Mouse (Mus musculus) limb, embryonic 14.5 days (tissue): ENCODE results near the gene Wdr91. TPM values are rescaled to one million over a fixed set of nuclear protein-coding genes. Genes with fewer than 3 reads are reported as not detected.

Experiments
- ATAC-seq: fragments of 200-750 bp; cut with Nextera tagmentation; 2 replicates; pipeline ENCODE4 v1.8.0; 2017; ENCODE audit warnings: low read depth, moderate number of reproducible peaks, moderate TSS enrichment; ENCODE audit not compliant: low FRiP score
- DNase-seq: peaks from one replicate; pipeline ENCODE4 v3.0.0-alpha.2; 2015; ENCODE audit warnings: low spot score
- H3K27ac ChIP-seq: fragments of 300-500 bp; sonication (generic); replicated peaks from 2 replicates; pipeline ENCODE4 v1.5.1; 2014; ENCODE audit warnings: low read depth, mild to moderate bottlenecking, low read length, moderate library complexity, mixed read lengths
- H3K27me3 ChIP-seq: fragments of 300-500 bp; sonication (generic); 2 replicates; pipeline ENCODE4 v1.6.1; 2014; ENCODE audit warnings: low read length, mixed read lengths; ENCODE audit not compliant: control insufficient read depth, insufficient read depth
- H3K36me3 ChIP-seq: fragments of 300-500 bp; sonication (generic); 2 replicates; pipeline ENCODE4 v1.6.1; 2014; ENCODE audit warnings: mild to moderate bottlenecking, low read length, moderate library complexity, mixed read lengths; ENCODE audit not compliant: control insufficient read depth, insufficient read depth
- H3K4me1 ChIP-seq: fragments of 300-500 bp; sonication (generic); 2 replicates; pipeline ENCODE4 v1.6.1; 2014; ENCODE audit warnings: antibody characterized with exemption, low read length, mixed read lengths; ENCODE audit not compliant: control insufficient read depth, insufficient read depth
- H3K4me2 ChIP-seq: fragments of 300-500 bp; sonication (generic); replicated peaks from 2 replicates; pipeline ENCODE4 v1.6.1; 2014; ENCODE audit warnings: low read depth, mild to moderate bottlenecking, low read length, moderate library complexity; ENCODE audit not compliant: severe bottlenecking
- H3K4me3 ChIP-seq: fragments of 300-500 bp; sonication (generic); replicated peaks from 2 replicates; pipeline ENCODE4 v1.5.1; 2014; ENCODE audit warnings: low read length
- H3K9ac ChIP-seq: fragments of 300-500 bp; sonication (generic); 2 replicates; pipeline ENCODE4 v1.6.1; 2014; ENCODE audit warnings: mild to moderate bottlenecking, low read depth, low read length, moderate library complexity; ENCODE audit not compliant: severe bottlenecking
- H3K9me3 ChIP-seq: fragments of 300-500 bp; sonication (generic); 2 replicates; pipeline ENCODE4 v1.6.1; 2016; ENCODE audit warnings: low read length; ENCODE audit not compliant: control insufficient read depth
- POLR2A ChIP-seq: fragments of 200-500 bp; IDR thresholded peaks from 2 replicates; pipeline ENCODE4 v1.8.0; 2012; ENCODE audit warnings: inconsistent platforms, mild to moderate bottlenecking, moderate library complexity, borderline replicate concordance; ENCODE audit not compliant: insufficient read depth, insufficient read length; ENCODE audit errors: extremely low read depth
- WGBS: fragments of 180-500 bp; shearing (Covaris S2); extraction: QIAGEN DNeasy Blood & Tissue Kit; methylation state at CpG from one replicate; pipeline ENCODE4 v1.1.7; 2014; 5-methylcytosine and 5-hydroxymethylcytosine counted together
- polyA plus RNA-seq, 2 experiments: library from polyadenylated mRNA; depleted of rRNA in 1 of 2; stranded (reverse) in 1 of 2; unstranded in 1 of 2; fragments of >200 nt; fragmentation: Nextera tagmentation in 1 of 2; extraction: Ambion mirVana in 1 of 2; gene quantifications; 2 replicates each; pipeline versions ENCODE4 v1.2.1 to v1.2.3; 2012 to 2014

The Wdr91 gene
- polyA plus RNA-seq, 2 experiments: 9.6 to 22.2 TPM

DNA sequence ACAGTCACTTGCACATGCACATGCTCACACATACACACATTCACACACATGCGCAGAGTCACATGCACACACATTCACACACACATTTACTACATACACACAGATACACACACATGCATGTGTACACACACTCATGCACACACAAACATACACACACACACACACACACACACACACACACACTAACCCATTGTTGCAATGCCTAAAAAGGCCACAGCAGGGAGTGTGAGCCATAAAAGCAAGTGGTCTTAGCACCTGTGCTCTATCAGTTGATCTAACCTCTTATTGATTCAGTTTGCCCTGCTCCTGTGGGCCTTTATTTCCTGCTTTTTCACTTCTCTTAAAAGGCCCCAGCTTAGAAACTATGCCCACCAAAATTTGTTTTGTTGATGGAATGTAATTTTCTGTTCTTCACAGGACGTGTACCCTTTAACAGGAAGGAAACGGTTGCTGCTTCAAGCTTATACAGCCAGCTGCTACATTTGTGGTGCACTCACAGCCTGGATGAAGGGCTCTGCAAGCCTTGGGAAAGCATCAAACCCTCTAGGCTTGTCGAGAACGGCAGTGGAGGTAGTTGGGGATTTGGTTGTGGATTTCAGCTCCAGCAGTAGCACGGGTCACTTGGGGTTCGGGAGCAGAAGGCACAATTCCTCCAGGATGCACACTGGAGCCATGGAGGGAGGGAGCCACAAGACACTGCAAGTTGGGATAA is 41.4 kb upstream of the Wdr91 start:
- H3K4me3 ChIP-seq: no peak overlapping the region
- DNase-seq (no peak), ATAC-seq (no peak)
- 68% methylated on average over 7 of the region's 7 CpGs for WGBS
- no peaks in the 10 kb centered on the region for H3K9me3 ChIP-seq
- H3K27ac ChIP-seq: no peak overlapping the region
- no peaks in the 10 kb centered on the region for H3K4me1 ChIP-seq
- TF ChIP-seq POLR2A: no peak
- H3K9ac ChIP-seq: no peak overlapping the region
- H3K27me3 ChIP-seq: no peaks in the 10 kb centered on the region
- H3K36me3 ChIP-seq: no peaks in the 10 kb centered on the region
- H3K4me2 ChIP-seq: no peak overlapping the region

DNA sequence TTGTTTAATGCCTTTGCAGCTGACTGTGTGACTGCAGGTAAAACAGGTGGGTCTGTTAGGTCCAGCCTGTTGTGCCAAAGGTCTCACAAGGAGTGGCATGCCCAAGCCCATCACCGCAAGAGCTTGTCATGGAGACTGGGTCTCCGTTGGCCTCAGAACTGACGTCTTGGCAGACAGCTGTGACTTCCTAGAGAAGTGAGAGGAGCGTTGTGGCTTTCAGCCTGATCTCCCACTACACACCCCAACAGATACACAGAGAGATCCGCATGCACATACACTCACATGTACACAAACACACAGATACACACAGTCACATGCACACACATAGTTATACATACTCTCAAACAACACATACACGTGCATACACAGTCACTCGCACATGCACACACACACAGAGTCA is 40.8 kb upstream of the Wdr91 start:
- 91% methylated on average over 7 of the region's 7 CpGs for WGBS
- Histone ChIP-seq H3K9me3 (no peaks in the 10 kb centered on the region), H3K27ac (no peak overlapping the region), H3K9ac (no peak overlapping the region), H3K27me3 (no peaks in the 10 kb centered on the region), H3K4me3 (no peak overlapping the region), H3K4me2 (no peak overlapping the region), H3K4me1 (no peaks in the 10 kb centered on the region), H3K36me3 (no peaks in the 10 kb centered on the region)
- ATAC-seq (no peak), DNase-seq (no peak)
- TF ChIP-seq POLR2A: no peak

DNA sequence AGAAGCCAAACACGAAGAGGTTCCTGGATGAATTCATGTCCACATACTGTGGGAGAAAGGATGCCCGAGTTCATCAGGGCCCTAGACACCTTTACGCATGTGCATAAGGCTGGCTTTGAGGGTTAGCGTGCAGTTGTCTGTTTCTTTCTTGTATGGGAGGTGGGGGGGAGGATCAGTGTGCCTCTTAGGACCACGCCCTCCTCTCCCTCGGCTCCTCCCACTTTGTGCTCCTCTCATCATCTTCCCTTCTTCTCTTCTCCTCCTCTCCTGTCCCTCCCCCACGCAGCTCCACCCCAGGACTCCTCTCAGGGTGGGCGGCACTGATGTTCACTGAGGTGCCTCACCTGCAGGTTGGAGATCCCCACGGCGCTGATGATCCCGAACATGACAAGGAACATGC is 37.8 kb upstream of the Wdr91 start:
- 0 out of 2 replicates have a peak overlapping the region, but pooled peaks have one; percentile 0 for H3K4me2 ChIP-seq
- 19% methylated on average over 11 of the region's 11 CpGs for WGBS
- no peak overlapping the region for H3K9ac ChIP-seq
- H3K9me3 ChIP-seq: no peaks in the 10 kb centered on the region
- H3K27me3 ChIP-seq: no peaks in the 10 kb centered on the region
- DNase-seq: no peak
- no peaks in the 10 kb centered on the region for H3K36me3 ChIP-seq
- ATAC-seq: no peak
- no peaks in the 10 kb centered on the region for H3K4me1 ChIP-seq
- no peak overlapping the region for H3K27ac ChIP-seq
- no peak overlapping the region for H3K4me3 ChIP-seq
- no peak for TF ChIP-seq POLR2A

DNA sequence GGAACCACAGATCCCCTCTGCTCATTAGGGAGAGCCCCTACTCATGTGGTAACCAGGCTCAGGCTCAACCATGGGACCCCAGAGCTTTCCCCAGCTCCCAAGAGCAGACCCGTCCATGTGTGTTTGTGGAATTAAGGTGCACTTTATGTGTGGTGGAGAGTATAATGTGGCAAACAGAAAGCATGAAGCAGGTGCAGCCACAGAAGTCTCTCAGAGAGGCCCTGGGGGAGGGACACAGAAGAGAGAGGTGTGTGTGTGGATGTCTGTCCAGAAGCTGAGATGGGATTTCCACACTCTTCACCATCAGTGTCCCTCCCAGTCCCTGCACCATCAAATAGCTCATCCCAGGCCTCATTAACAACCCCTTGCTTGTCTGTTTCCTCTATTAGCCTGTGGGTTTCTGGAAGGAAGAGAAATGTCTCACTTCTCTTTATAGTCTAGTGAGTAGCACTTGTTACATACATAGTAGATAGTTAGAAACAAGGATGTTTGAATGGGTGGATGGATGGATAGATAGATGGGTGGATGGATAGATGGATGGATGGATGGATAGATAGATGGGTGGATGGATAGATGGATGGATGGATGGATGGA is 35.9 kb upstream of the Wdr91 start:
- WGBS: 100% methylated on average over 1 of the region's 1 CpGs
- H3K27ac ChIP-seq: no peak overlapping the region
- H3K4me3 ChIP-seq: no peak overlapping the region
- no peak for TF ChIP-seq POLR2A
- H3K9ac ChIP-seq: no peak overlapping the region
- H3K4me1 ChIP-seq: no peaks in the 10 kb centered on the region
- H3K9me3 ChIP-seq: no peaks in the 10 kb centered on the region
- DNase-seq (no peak), ATAC-seq (no peak)
- H3K4me2 ChIP-seq: no peak overlapping the region
- no peaks in the 10 kb centered on the region for H3K27me3 ChIP-seq
- no peaks in the 10 kb centered on the region for H3K36me3 ChIP-seq

DNA sequence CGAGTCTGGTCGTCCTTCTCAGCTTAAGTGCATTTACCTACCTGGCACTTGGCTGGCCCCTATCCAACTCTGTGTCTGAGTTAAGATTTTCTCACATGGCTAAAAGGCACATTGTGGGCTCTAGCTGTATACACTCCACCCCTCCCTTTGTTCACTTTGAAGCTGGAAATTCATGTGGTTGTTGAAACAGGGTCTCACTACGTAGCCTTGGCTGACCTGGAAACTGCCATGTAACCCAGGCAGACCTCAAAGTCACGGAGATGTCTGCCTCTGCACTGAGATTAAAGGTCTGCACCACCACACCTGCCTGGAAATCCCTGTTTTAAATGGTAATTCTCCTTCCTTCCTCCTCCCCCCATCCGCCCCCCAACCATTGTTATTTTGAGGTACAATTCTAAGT is 32.8 kb upstream of the Wdr91 start:
- Histone ChIP-seq H3K4me1 (0 out of 2 replicates have a peak, but pooled peaks cover 3% of the 10 kb centered on the region), H3K27me3 (no peaks in the 10 kb centered on the region), H3K9me3 (no peaks in the 10 kb centered on the region), H3K27ac (no peak overlapping the region), H3K36me3 (no peaks in the 10 kb centered on the region), H3K9ac (no peak overlapping the region), H3K4me2 (no peak overlapping the region), H3K4me3 (no peak overlapping the region)
- no peak for ATAC-seq
- WGBS: 67% methylated on average over 5 of the region's 5 CpGs
- no peak for TF ChIP-seq POLR2A
- DNase-seq: no peak
